Mouse (Mus musculus) G1E (cell line): ENCODE results near the gene Gm10643.

Experiments used
- CTCF ChIP-seq: IDR thresholded peaks from 2 replicates; pipeline ENCODE4 v1.5.1; 2012; ENCODE audit warnings: low read depth, low read length, inconsistent platforms, mixed read lengths
- GATA1 ChIP-seq: IDR thresholded peaks from 2 replicates; pipeline ENCODE4 v1.6.1; 2012; ENCODE audit warnings: borderline replicate concordance, low read length, inconsistent platforms, mixed read lengths
- POLR2AphosphoS5 ChIP-seq: IDR thresholded peaks from 2 replicates; pipeline ENCODE4 v1.6.1; 2012; ENCODE audit warnings: low read depth, low read length, inconsistent platforms; ENCODE audit not compliant: insufficient replicate concordance
- TAL1 ChIP-seq: conservative IDR thresholded peaks from 2 replicates; pipeline ENCODE4 v1.6.1; 2012; ENCODE audit warnings: low read depth, low read length, inconsistent platforms, mixed read lengths

- TF ChIP-seq GATA1: no peak
- no peak for TF ChIP-seq CTCF
- no peak for TF ChIP-seq TAL1
- no peak for TF ChIP-seq POLR2AphosphoS5
These were observed 1.5 kb upstream of the Gm10643 start, which contains the start of gene Rfx1 for GRCm38 (mm10) chr8:84066291-84066930.
